Mouse (Mus musculus): ENCODE measurements around the gene Ccser1.

DNA sequence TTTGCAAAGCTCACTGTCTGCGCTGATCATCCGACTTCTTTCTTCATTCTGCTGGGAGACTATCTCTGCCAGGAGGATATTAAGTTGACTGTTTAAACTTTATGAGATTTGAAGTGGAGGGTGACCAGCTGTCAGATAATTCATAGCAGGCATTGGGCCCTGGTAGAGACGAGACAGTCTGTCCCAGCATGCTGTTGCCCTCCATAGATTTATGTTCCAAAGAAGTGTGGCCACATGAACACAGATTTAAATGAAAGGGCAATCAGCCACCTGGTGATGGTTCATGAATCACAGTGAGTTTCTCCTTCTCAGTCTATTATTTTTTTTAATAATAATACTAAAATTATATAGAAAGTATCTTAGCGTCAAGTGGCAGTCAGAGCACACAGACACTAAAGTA lies 140.7 kb downstream of the Ccser1 start:
- TF ChIP-seq POLR2A (IDR thresholded peaks at IDR 0.05; ENCODE audit: borderline replicate concordance, low read depth, low read length) (no peak), CTCF (IDR thresholded peaks at IDR 0.05; ENCODE audit: low read depth, low read length) (no peak)

All from bone marrow macrophage, adult 2 months (primary cell).